Mouse (Mus musculus) heart, postnatal 14 days (tissue): ENCODE data around the gene Nt5e. TPM values are rescaled to one million over a fixed set of nuclear protein-coding genes. Genes with fewer than 3 reads are reported as not detected.

Experiments used
- DNase-seq, 2 experiments: peaks; one replicate each; pipeline ENCODE4 v3.0.0; 2021 to 2022
- intact Hi-C: fragments of 180-260 bp; cut with DNase I; formaldehyde crosslinking; loops from one replicate; pipeline ENCODE4 v1.15.1; 2025
- total RNA-seq, 2 experiments: library from RNA; stranded (reverse); gene quantifications; 2 replicates each; pipeline ENCODE4 v1.2.3; 2021

The Nt5e gene
- total RNA-seq, 2 experiments from 2014 or later, result 15.1 to 15.5 TPM

- intact Hi-C loops, result no loop called here
- no peak for DNase-seq
Measured at GRCm38 (mm10) chr9:88377483-88377882, 50.5 kb downstream of the Nt5e start.

- intact Hi-C loops, result no loop called here
- DNase-seq, result no peak
Measured at GRCm38 (mm10) chr9:88379057-88379456, 52.1 kb downstream of the Nt5e start.

GRCm38 (mm10) chr9:88380076-88380475, 53.1 kb downstream of the Nt5e start:
- DNase-seq, result no peak
- intact Hi-C loops, result no loop called here

GRCm38 (mm10) chr9:88380542-88380941, 53.5 kb downstream of the Nt5e start:
- DNase-seq, result no peak
- intact Hi-C loops, result no loop called here

- intact Hi-C loops, result no loop called here
- DNase-seq, result no peak
Measured at GRCm38 (mm10) chr9:88388826-88389225, 61.8 kb downstream of the Nt5e start.

GRCm38 (mm10) chr9:88394852-88395251, 67.9 kb downstream of the Nt5e start:
- DNase-seq, result no peak
- intact Hi-C loops, result no loop called here

GRCm38 (mm10) chr9:88398461-88398860, 71.5 kb downstream of the Nt5e start:
- intact Hi-C loops, result loop anchor here (2.0 kb wide), 1 partner anchor 158 kb away; no protein-coding TSS in a partner anchor

GRCm38 (mm10) chr9:88404088-88404487, 77.1 kb downstream of the Nt5e start:
- intact Hi-C loops, result loop anchor here (10.0 kb wide), 1 partner anchor 141 kb away; the partner anchor contains the start of gene Zfp949
- DNase-seq, result peak; percentile 34 to 46

More at GRCm38 (mm10) chr9:88398461-88398860, 71.5 kb downstream of the Nt5e start:
- DNase-seq, result no peak

- no peak for DNase-seq
- intact Hi-C loops, result loop anchor here (10.0 kb wide), 1 partner anchor 140 kb away; the partner anchor contains the start of gene Zfp949
Measured at GRCm38 (mm10) chr9:88404515-88404914, 77.5 kb downstream of the Nt5e start.

GRCm38 (mm10) chr9:88409978-88410377, 83.0 kb downstream of the Nt5e start:
- intact Hi-C loops, result loop anchor here (10.0 kb wide), 1 partner anchor 135 kb away; the partner anchor contains the start of gene Zfp949
- no peak for DNase-seq

GRCm38 (mm10) chr9:88416752-88417151, 89.8 kb downstream of the Nt5e start:
- intact Hi-C loops, result no loop called here
- no peak for DNase-seq

Other genes with a start within 250 kb of the Nt5e start
- 10 to 100 TPM; 27.1 to 29.1 TPM for gene Snx14, start 111.8 kb downstream of the Nt5e start, total RNA-seq
- gene Gm20537, start 129.4 kb downstream of the Nt5e start, total RNA-seq, result 1 to 10 TPM; 1.2 to 2.0 TPM
- 10 to 100 TPM; 61.2 to 62.1 TPM for gene Syncrip, start 155.4 kb downstream of the Nt5e start, total RNA-seq
- gene Zfp949, start 220.8 kb downstream of the Nt5e start, total RNA-seq, result 1 to 10 TPM; 6.9 to 7.8 TPM